Mouse (Mus musculus) lung, postnatal 36 days (tissue): ENCODE data around the gene Tbpl1.
A peak's percentile ranks its signal among the peaks of the same experiment; 100 is the strongest.

Experiments
- DNase-seq: peaks from one replicate; pipeline ENCODE4 v3.0.0; 2022; ENCODE audit warnings: mixed read lengths

Gene Tbpl1

DNA sequence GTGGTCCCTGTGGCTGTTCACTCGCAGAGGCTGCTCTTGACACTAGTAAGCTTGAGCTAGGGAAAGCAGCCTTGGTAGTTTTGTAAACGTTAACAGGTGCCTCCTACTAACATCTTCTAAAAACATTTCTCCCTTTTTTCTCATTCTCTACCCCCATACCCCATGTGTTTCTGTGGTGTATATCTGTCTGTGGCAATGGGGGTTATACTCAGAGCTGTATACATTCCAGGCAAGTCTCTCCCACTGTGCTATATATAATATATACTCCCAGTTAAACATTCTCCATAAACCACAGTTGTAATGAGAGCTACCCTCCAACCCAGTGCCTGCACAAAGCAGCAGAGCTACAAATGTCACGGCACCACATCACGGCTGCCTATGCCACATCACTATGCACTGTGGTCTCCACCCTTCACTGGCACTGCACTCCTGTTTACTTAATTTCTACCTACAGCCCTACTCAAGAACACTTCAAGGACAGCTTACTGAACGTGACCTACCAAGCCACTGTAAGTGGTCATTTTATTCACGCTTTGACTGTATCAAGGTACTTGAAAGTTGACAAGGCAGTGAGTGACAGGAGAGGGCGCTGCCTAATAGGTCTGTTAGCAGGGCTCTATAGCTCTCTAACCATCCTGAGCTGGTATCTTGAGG is 23.4 kb downstream of the Tbpl1 start:
- peak; percentile 43 for DNase-seq

DNA sequence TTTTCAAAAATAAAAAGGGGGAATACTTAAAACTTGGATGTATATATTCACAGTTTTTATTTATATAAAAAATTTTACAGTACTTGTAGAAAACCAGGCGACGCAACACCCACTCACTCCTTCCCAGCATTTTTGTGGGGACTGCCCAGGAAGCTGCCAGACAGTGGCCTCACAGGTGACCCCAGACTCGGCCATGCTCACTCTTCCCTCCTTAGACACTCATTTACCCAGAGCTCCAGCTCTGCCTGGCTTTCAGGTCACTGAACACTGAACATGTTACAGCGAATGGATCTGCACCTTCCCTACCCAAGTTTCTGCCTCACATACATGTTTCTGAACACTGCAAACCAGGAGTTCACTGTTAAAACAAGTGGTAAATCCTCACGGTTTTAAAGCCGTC is 27.9 kb downstream of the Tbpl1 start:
- DNase-seq, result no peak

GRCm38 (mm10) chr10:22701485-22702315 is 30.0 kb downstream of the Tbpl1 start:
- no peak for DNase-seq

DNA sequence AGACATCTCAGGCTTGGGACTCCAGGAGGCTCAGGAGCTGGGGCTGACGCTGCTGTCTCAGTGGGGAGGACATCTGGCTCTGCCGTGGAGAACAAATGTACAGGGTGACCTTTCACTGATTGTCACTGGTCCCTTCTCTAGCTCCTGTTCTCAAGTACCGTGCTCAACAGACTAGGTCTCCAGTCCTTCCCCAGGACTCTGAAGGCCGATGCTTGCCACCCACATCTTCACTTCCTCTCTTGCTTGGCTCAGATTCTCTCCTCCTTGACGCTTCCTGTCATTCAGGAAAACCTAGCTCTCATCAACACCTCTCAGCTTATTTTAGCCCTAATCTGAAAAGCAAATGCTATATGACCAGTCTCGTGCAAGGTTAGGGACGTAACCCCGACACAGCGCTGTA is 31.0 kb downstream of the Tbpl1 start:
- DNase-seq, result no peak

DNA sequence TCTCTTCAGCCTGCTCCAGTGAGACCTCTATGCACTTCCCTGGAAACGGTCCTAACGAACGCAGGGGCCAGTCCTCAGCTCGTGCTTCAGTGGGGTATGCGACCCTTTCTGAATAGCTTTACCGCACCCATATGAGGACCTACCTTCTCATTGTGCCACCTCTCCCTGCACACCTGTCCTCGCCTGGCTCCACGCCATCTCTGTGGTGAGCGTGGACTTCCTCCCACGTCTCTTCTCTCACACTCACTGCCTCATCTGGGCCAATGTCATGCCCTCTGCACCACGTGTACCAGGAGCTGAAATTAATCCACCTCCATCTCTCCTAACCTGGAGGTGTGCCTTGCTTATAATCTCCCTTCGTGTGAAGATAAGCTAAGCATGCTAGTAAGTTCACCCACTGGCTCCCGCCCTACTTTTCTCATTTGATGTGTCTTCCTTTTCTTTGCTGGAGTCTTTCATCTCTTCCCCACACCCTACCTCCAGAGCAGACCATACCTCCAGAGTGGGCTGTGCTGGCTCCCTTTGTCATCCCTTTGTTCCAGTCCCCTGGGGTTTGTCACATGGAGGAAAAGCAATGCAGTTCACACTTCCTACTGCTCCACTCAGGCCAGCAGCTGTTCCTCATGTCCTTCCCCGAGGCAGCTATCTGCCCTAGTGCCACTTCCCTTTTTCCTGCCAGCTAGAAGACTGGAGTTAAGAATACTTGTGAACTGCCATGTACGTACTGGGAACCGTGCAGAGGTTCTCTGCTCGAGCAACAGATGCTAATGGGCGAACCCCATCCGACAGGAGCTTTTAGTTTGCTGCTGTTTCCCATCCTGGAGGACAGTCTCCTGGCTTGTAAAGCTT is 32.0 kb downstream of the Tbpl1 start:
- no peak for DNase-seq

GRCm38 (mm10) chr10:22698158-22698953 is 33.4 kb downstream of the Tbpl1 start:
- peak; percentile 42 for DNase-seq

DNA sequence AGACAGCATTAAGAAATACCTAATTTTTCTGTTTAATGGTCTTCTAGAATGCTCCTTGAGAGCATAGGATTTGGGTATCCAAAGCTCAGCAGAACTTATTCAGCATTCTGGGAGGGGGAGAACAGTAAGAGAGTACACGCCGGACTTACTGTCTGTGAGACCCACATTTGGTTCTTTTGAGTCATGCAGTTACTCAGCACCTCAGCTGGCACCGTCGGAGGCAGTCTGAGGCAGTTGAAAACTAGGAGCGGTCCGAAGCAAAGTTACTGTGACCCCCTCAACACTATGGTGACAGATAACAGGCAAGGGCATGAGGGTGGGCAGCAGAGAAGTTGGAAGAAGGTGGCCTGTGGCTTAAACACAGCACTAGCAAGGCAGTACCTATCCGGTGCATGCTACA is 34.9 kb downstream of the Tbpl1 start:
- DNase-seq, result no peak

- peak; percentile 31 for DNase-seq
These were observed 35.5 kb downstream of the Tbpl1 start for GRCm38 (mm10) chr10:22696236-22696635.

DNA sequence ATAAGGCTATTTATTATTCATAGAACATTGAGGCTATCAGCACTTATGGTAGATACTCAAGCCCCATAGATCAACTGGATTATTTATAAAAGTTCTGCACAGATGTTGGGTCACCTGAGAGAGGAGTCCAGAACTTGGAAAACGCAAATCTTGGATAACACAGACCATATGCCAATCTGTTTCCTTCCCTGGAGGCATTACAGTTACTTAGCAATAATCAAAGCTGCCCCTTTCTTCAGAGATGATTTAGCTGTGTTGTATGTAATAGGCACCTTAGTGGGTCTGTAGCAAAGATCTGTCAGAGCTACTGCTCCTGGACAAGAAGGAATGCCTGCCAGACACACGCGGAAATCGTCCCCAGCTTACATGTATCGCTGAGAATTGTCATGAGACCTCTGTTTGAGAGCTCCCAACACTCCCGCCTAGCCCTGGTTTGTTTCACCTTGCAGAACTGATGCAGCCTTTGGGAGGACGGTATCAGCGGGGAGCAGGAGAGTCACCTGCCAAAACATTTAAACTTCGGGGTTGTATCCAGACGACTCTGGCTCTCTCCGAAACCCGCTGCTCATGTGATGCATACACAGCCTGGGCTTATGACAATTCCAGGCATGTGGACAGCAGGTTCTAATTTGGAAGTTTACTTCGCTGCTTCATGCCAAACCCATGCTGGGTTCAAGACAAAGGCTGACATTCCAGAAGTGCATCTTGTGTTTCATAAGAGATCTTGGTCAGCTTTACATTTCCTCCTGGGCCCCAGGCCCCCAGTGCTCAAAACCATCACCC is 55.7 kb downstream of the Tbpl1 start:
- DNase-seq, result no peak

GRCm38 (mm10) chr10:22674176-22674575 is 57.6 kb downstream of the Tbpl1 start:
- no peak for DNase-seq

DNA sequence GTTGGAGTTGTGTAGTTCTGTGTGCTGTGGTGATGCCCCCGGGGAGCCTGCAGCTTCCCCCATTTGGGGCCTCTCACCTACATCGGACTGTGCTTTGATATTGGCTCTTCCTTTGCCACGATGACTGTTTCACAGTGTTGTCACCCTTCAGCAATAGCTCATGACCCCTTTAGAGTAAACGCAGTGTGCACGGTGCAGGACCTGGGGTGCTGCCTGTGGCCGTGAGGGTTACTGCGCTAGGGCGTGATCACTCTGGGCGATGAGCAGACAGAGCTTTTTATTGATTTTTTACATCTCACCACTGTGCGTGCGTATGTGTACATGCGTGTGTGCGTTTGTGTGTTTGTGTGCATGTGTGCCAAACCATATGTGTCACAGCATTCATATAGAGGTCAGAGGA is 63.2 kb downstream of the Tbpl1 start:
- no peak for DNase-seq

DNA sequence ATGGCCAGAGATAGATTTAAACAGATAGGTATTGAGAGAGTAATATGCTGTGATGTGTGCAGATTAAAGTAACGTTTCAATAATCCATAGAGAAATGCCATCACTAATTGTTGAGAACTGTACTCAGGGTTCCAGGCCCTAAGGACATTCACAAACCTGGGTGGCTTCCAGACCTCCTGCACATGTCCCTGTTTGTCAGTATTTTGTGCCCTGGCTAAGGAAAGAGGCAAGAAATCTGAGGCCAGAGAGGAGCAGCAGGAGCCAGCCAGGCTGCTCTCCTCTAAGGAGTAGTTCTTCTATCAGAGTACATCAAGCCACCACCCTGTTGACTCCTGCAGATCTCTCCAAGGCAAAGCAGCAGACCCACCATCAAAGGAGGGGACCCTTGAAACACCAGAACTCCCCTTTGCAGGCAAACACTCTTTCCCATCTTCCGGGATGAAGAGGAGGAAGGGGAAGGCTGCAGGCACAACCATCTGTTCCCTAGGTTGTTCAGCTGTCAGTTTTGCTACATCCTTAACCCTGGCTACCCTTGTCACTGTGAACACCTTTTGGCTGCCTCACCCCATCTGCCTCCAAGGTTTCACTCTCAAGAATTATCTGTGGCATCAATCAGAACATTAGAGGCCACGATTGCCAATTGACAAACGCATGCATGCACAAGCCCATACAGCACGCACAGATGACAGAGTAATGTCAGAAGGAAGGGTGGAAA is 71.3 kb downstream of the Tbpl1 start:
- no peak for DNase-seq

- no peak for DNase-seq
These were observed 72.4 kb downstream of the Tbpl1 start for GRCm38 (mm10) chr10:22659386-22659725.

GRCm38 (mm10) chr10:22658534-22659385 is 73.0 kb downstream of the Tbpl1 start:
- DNase-seq, result peak; percentile 10
